Mouse (Mus musculus): ENCODE measurements around the gene Rasal3. TPM values are rescaled to one million over a fixed set of nuclear protein-coding genes. Genes with fewer than 3 reads are reported as not detected.

The Rasal3 gene
- polyA plus RNA-seq, 1 experiment from 2014 or later = 0.56 TPM

DNA sequence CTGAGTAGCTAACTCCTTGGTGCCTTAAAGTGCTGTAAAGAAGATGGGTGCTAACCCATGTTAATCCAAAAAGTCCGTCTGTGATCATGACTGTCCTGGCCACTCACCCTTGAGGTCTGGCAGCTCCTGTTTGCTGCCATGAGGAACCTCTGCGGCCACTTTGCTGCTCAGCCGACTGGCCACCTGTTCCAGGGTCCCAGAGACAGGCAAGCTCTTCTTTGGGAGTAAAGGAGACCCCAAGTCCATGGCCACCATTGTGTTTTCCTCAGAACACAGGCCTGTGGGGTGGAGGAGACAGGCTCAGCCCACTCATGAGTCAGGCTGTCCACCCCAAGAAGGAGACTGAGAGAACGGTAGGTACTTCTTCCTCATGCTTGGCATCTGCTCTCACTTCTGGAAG lies 40.7 kb downstream of the Rasal3 start:
- Histone ChIP-seq H3K36me3 (peaks cover 53% of the 10 kb centered on the region), H3K4me2 (replicated peaks) (peak overlapping the region; percentile 86), H3K27ac (replicated peaks) (no peak overlapping the region), H3K4me1 (peaks cover 23% of the 10 kb centered on the region), H3K27me3 (no peaks in the 10 kb centered on the region), H3K9me3 (no peaks in the 10 kb centered on the region), H3K4me3 (peak overlapping the region; percentile 96), H3K9ac (replicated peaks) (no peak overlapping the region)
- 84% methylated on average over 4 of the region's 4 CpGs for WGBS
- no peak for ATAC-seq (replicated peaks)

DNA sequence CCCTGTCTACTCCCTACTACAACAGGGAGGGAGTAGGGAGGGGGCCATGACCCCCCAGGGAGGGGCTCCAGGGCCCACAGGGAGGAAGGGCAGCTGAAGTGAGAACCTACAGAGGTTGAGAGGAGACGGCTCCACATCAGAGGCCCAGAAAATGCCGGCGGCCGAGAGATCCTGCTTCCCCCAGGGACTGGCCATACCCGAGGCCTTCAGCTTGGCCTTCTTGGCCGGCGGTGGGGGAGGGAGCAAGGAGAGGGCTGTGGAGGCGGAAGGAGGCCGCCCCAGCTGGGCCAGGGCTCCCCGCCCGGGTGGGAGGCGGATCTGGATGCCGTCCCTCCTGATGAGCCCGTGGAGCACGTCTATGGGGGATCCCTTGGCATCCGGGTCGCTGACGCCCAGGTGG lies 43.5 kb downstream of the Rasal3 start:
- ATAC-seq (replicated peaks) = no peak
- H3K9me3 ChIP-seq = no peaks in the 10 kb centered on the region
- no peaks in the 10 kb centered on the region for H3K27me3 ChIP-seq
- H3K4me3 ChIP-seq = no peak overlapping the region
- H3K4me2 ChIP-seq (replicated peaks) = no peak overlapping the region
- no peak overlapping the region for H3K9ac ChIP-seq (replicated peaks)
- H3K27ac ChIP-seq (replicated peaks) = no peak overlapping the region
- WGBS = 90% methylated on average over 17 of the region's 18 CpGs
- H3K36me3 ChIP-seq = peaks cover 75% of the 10 kb centered on the region
- H3K4me1 ChIP-seq = peaks cover 23% of the 10 kb centered on the region

DNA sequence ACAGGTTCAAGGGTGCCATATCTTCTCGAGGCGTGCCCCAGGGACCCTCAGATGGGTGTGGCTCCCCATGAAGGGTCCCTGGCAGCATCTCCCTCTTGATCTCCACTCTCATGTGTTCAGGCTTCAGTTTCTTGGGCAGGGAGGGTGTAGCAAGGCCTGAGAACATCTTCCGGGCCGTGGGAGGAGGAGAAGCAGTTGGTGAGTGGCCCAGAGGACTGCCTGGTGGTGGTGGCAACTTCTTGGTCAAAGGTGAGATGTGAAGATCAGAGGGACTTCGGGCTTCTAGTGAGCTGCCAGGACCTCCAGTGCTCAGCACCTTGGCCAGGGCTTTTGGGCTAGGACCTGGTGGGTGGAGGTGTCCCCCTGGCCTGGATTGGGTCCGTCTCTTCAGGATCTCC lies 44.4 kb downstream of the Rasal3 start:
- Histone ChIP-seq H3K9ac (replicated peaks) (no peak overlapping the region), H3K4me2 (replicated peaks) (no peak overlapping the region), H3K27me3 (no peaks in the 10 kb centered on the region), H3K27ac (replicated peaks) (no peak overlapping the region), H3K4me1 (peaks cover 25% of the 10 kb centered on the region), H3K4me3 (no peak overlapping the region), H3K36me3 (peaks cover 84% of the 10 kb centered on the region), H3K9me3 (no peaks in the 10 kb centered on the region)
- 94% methylated on average over 6 of the region's 6 CpGs for WGBS
- ATAC-seq (replicated peaks) = no peak

DNA sequence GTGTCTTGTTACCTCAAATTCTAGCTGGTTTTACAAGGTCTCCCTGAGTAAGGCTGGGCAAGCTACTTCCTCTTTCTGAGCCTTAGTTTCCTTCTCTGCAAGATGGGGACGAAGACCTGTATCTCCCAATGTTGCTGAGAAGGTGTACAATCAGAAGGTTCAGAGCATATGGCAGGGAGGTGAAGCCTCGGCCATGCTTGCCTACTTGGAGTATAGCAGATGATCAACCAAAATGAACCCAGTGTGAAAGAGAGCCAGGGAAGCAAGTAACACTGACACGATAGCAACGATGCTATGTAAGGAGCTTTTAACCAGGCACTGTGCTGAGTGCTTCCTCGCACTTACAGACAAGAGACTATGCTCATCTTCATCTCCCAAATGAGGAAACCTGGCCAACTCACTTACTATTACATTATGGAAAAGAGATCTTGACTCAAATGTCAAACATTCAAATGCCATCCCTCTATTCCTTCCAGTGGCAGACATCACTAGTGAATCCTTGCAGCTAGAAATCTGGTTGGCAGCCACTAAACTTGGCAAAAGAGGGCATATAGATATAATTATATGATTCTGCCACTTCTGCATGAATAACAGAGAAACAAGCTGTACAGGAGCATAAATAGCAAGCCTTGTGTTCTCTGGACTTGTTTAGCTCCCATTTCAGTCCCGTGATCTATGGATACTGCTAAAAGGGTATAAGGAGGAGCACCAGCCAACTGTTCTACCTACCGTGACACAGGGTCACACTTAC lies 45.0 kb downstream of the Rasal3 start:
- Histone ChIP-seq H3K27ac (replicated peaks) (no peak overlapping the region), H3K4me3 (no peak overlapping the region), H3K27me3 (no peaks in the 10 kb centered on the region), H3K9me3 (no peaks in the 10 kb centered on the region), H3K4me2 (replicated peaks) (no peak overlapping the region), H3K36me3 (peaks cover 89% of the 10 kb centered on the region), H3K9ac (replicated peaks) (no peak overlapping the region), H3K4me1 (peaks cover 27% of the 10 kb centered on the region)
- ATAC-seq (replicated peaks) = no peak
- WGBS = 92% methylated on average over 7 of the region's 7 CpGs

DNA sequence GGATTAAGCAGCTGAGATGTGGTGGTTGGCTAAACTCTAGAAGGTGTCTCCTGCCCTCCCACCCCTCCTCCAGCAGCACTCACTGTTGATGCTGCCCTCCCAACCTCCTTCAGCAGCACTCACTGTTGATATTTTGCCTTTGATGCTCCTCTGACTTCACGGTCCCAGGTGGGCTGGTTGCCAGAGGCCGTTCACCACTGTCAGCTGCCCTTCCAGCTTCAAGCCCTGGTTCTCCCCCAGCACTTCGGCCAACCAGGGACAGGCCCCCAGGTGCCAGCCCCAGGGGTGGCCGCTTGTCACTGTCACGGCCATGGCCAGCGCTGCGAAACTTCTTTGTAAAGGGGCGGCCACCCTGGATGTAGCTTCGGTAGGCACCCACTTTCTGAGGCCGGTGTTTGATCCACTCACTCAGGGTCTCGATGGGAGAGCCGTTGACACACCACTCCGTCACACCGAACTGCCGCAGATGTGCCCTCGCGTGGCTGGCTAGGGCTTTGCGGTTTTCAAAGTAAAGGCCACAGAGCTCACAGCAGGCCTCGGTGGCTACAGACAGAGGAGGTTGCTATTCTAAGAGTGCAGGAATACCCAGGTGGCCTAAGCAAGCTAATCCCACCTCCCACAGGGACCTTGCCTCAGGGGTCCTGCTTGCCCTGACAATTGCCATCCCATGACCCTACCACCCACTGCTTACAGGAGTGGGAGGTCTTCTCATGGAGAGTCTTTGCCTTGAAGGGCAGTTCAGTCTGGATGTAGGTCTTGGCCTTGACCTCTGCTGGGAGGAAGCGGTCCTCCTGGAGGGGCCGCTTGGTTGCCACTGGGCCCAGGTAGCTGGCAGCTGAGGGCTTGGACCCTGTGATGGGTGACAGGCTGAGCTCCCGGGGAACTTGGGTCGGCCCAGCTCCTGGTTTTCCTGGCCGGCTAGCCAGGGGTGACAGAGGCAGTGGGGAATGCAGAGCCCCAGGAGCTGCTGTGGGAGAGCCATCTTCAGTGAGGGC lies 46.3 kb downstream of the Rasal3 start:
- no peaks in the 10 kb centered on the region for H3K27me3 ChIP-seq
- no peak overlapping the region for H3K9ac ChIP-seq (replicated peaks)
- peaks cover 87% of the 10 kb centered on the region for H3K36me3 ChIP-seq
- no peak for ATAC-seq (replicated peaks)
- H3K27ac ChIP-seq (replicated peaks) = no peak overlapping the region
- WGBS = 87% methylated on average over 24 of the region's 24 CpGs
- H3K9me3 ChIP-seq = no peaks in the 10 kb centered on the region
- no peak overlapping the region for H3K4me2 ChIP-seq (replicated peaks)
- no peak overlapping the region for H3K4me3 ChIP-seq
- peaks cover 15% of the 10 kb centered on the region for H3K4me1 ChIP-seq

DNA sequence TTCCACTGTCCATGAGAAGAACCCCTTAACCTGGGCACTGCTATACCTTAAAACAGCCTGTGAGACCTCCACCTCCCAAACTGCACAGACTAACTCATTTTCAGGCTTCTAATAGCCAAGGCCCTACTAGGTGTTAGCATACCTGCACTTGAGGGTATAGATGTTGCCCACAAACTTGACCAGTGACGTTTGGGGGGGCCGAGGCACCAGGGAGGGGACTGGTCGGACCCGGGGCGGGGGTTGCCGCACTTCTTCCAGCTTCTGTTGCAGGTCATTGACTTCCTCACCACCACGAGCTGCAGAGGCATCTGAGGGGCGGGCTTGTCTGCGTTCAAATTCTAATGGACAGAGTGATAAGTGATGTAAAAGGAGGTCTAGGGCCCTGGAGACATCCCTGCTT lies 47.1 kb downstream of the Rasal3 start:
- no peak overlapping the region for H3K27ac ChIP-seq (replicated peaks)
- H3K9me3 ChIP-seq = no peaks in the 10 kb centered on the region
- WGBS = 91% methylated on average over 9 of the region's 9 CpGs
- no peak overlapping the region for H3K4me3 ChIP-seq
- peaks cover 13% of the 10 kb centered on the region for H3K4me1 ChIP-seq
- H3K36me3 ChIP-seq = peaks cover 81% of the 10 kb centered on the region
- H3K9ac ChIP-seq (replicated peaks) = no peak overlapping the region
- ATAC-seq (replicated peaks) = no peak
- no peaks in the 10 kb centered on the region for H3K27me3 ChIP-seq
- H3K4me2 ChIP-seq (replicated peaks) = no peak overlapping the region

DNA sequence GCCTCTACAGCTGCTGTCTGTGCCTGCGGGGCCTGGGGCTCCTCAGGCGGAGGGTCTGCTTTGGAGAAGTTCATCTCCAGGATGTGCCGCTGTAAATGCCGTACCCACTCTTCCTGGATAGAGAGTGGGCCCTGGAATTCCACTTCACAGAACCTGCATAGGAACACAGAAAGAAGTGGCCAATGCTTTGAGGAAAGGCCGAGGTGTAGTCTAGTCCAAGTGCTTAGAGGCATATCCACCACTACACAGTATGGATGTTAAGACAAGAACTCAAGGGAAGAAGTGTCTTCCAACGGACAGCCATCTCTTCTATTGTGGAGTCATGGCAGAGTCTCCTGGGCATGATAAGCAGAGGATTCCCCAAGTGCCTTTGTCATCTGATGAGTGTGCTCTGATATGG lies 48.4 kb downstream of the Rasal3 start:
- 95% methylated on average over 6 of the region's 6 CpGs for WGBS
- 0 out of 2 replicates have a peak overlapping the region, but pooled peaks have one; percentile 55 for H3K27ac ChIP-seq (replicated peaks)
- H3K27me3 ChIP-seq = no peaks in the 10 kb centered on the region
- H3K4me1 ChIP-seq = peaks cover 16% of the 10 kb centered on the region
- H3K4me3 ChIP-seq = no peak overlapping the region
- no peaks in the 10 kb centered on the region for H3K9me3 ChIP-seq
- H3K9ac ChIP-seq (replicated peaks) = no peak overlapping the region
- H3K4me2 ChIP-seq (replicated peaks) = no peak overlapping the region
- ATAC-seq (replicated peaks) = no peak
- H3K36me3 ChIP-seq = peaks cover 68% of the 10 kb centered on the region

DNA sequence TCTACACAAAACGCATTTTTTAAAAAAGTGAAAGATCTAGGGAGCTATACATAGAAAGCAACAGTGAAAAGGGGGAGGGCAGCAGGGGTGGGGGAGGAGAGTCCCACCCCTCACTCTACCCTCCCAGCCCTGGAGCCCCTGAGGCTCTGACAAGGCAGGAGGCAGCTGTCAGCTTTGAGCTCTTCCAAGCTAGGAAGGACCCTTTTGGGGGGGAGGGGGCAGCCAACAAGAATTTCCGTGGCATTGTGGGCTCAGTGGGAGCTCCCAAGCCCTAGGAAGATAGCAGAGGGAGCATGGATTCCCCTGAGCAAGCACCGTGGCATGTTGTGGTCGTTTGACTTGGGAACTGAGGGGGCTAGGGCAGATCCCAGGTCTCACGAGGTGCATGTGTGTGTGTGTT lies 49.2 kb downstream of the Rasal3 start:
- Histone ChIP-seq H3K27ac (replicated peaks) (peak overlapping the region; percentile 55), H3K4me3 (no peak overlapping the region), H3K36me3 (peaks cover 60% of the 10 kb centered on the region), H3K4me2 (replicated peaks) (no peak overlapping the region), H3K4me1 (peaks cover 24% of the 10 kb centered on the region), H3K9ac (replicated peaks) (no peak overlapping the region), H3K9me3 (no peaks in the 10 kb centered on the region), H3K27me3 (no peaks in the 10 kb centered on the region)
- ATAC-seq (replicated peaks) = no peak
- 58% methylated on average over 5 of the region's 5 CpGs for WGBS

DNA sequence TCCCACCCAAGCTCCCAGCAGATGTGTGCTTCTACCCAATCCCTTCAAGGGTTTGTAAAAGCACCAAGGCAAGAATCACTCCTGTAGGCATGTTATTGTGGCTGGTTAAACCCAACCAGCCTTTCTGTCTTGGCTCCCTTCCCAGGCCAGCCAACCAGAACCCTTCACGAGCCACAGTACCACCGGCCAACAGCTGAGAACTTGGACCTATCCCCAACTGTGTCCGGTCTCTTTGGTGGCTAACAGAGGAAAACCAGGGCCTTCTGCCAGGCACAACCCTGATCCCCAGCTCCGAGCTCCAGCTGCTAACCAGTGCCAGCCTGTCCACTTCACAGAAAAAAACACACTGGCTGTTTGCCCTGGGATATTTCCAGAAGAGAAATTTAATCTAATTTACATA lies 49.7 kb downstream of the Rasal3 start:
- 42% methylated on average over 4 of the region's 4 CpGs for WGBS
- Histone ChIP-seq H3K9me3 (no peaks in the 10 kb centered on the region), H3K27me3 (no peaks in the 10 kb centered on the region), H3K9ac (replicated peaks) (no peak overlapping the region), H3K4me2 (replicated peaks) (no peak overlapping the region), H3K4me1 (peaks cover 29% of the 10 kb centered on the region), H3K36me3 (peaks cover 55% of the 10 kb centered on the region), H3K4me3 (no peak overlapping the region), H3K27ac (replicated peaks) (peak overlapping the region; percentile 55)
- ATAC-seq (replicated peaks) = no peak

DNA sequence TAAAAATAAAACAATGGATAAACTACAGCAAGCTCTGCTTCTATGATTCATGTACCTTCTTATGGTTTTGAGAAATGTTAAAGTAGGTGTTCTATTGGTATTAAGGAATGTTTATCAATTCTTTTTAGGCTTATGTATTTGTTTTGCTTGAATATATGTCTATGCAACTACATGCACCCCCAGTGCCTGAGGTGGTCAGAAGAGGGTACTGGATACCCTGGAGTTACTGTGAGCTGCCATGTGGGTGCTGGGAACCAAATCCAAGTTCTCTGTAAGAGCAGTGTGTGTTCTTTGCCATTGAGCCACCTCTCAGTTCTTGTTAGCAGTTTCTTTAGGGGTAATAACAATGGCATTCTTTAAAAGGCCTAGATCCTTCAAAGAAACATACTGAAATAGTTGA lies 51.7 kb downstream of the Rasal3 start:
- no peak overlapping the region for H3K4me2 ChIP-seq (replicated peaks)
- no peak overlapping the region for H3K9ac ChIP-seq (replicated peaks)
- H3K4me1 ChIP-seq = peaks cover 40% of the 10 kb centered on the region
- H3K27me3 ChIP-seq = no peaks in the 10 kb centered on the region
- no peak overlapping the region for H3K4me3 ChIP-seq
- no peaks in the 10 kb centered on the region for H3K9me3 ChIP-seq
- H3K27ac ChIP-seq (replicated peaks) = no peak overlapping the region
- no peak for ATAC-seq (replicated peaks)
- H3K36me3 ChIP-seq = peaks cover 35% of the 10 kb centered on the region

DNA sequence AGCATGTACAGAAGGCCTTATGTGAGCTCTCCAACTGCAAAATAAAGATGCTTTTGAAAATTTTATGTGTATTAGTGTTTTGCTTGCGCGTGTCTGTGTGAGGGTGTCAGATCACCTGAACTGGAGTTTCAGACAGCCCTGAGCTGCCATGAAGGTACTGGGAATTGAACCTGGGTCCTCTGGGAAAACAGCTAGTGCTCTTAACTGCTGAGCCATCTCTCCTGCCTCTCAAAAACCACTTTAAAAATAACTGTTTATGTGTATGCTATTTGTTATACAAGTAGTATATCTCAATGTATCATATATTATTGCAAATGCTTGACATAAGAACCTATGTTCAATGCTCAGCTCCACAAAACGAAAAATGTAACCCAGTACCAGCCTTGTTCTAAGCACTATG lies 52.1 kb downstream of the Rasal3 start:
- Histone ChIP-seq H3K27me3 (no peaks in the 10 kb centered on the region), H3K4me1 (peaks cover 40% of the 10 kb centered on the region), H3K9ac (replicated peaks) (no peak overlapping the region), H3K36me3 (peaks cover 31% of the 10 kb centered on the region), H3K9me3 (no peaks in the 10 kb centered on the region), H3K27ac (replicated peaks) (no peak overlapping the region), H3K4me2 (replicated peaks) (no peak overlapping the region; the same call in 1 of the 2 replicates), H3K4me3 (peak overlapping the region; percentile 90)
- ATAC-seq (replicated peaks) = no peak
- WGBS = 80% methylated on average over 3 of the region's 3 CpGs

DNA sequence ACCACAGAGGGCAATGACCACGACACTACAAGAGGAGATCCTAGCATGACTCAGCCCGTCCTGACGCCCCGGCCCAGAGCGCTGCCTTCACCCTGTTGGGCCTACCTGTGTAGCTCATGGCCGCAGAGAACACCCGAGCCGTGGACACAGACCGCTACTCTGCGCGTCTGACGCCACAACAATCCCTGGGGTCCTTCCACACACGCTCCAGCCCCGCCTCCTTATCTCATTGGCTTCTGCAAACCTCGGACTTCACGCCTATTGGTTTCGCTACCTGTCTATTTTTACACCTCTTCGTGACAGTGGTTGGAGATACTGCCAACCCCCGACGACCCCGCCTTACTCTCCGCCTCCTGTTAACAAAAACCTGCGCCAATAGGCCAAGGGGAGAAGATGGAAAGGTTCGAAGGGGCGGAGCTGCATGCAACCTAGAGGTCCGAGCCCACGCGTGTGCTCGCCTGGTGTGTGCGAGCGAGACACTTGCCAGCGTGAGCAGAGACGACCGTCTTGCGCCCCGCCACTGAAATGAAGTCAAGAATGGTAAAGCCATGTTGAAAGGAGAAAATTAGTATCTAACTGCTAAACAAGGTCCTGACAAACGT lies 52.9 kb downstream of the Rasal3 start, which contains the start of gene Akap8l:
TSS of gene Akap8l (minus strand) at position 226 of the 602 bp plus-strand sequence.
- H3K9me3 ChIP-seq = no peaks in the 10 kb centered on the region
- H3K27ac ChIP-seq (replicated peaks) = peak within 1 kb of the TSS; percentile 81
- under 1% methylated on average over 37 of the region's 37 CpGs for WGBS
- peaks cover 23% of the 10 kb centered on the region for H3K36me3 ChIP-seq
- no peaks in the 10 kb centered on the region for H3K27me3 ChIP-seq
- ATAC-seq (replicated peaks) = peak; percentile 97
- peaks cover 40% of the 10 kb centered on the region for H3K4me1 ChIP-seq
- peak within 1 kb of the TSS; percentile 82 for H3K9ac ChIP-seq (replicated peaks)
- H3K4me3 ChIP-seq = peak within 1 kb of the TSS; percentile 90
- H3K4me2 ChIP-seq (replicated peaks) = peak within 1 kb of the TSS; percentile 79

Data from forebrain, embryonic 15.5 days (tissue).